Mouse (Mus musculus): ENCODE measurements around the gene Flii.

GRCm38 (mm10) chr11:60769322-60769721 is 42.3 kb upstream of the Flii start:
- no peak for TF ChIP-seq CTCF (IDR thresholded peaks at IDR 0.05; ENCODE audit: borderline replicate concordance, insufficient read depth, low read length)
- TF ChIP-seq POLR2A (IDR thresholded peaks at IDR 0.05; ENCODE audit: low read depth, low read length): no peak
